Mouse (Mus musculus) urinary bladder, adult 2 months (tissue): ENCODE measurements at regions not wholly inside any gene's neighbourhood (a gene's known extent, or its start where the extent isn't known, plus 50 kb on each side); places are given as distances from the start of the nearest gene placed in this dataset.
A peak's percentile ranks its signal among the peaks of the same experiment; 100 is the strongest.

Experiments
- DNase-seq: peaks from one replicate; pipeline ENCODE4 v3.0.0; 2022; ENCODE audit warnings: low spot score

DNA sequence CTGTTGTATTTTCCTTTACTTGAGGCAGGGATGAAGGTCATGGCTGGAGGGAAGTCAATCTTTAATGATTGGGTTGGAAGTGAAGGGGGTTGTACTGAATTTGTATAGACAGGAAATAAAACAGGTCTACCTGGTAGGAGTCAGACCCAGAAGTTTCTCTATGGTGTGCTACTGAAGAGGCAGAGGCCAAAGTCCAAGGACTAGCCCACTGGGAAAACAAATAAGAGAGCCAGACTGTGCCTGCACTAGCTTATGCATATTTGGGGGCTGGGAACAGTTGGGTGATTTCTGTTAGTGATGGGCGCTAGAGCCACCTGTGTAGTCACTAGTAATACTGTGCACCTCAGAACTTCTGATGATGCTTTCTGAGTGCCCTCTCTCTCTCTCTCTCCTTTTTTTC lies 203.7 kb downstream of the Dusp6 start:
- DNase-seq, result no peak

- no peak for DNase-seq
Measured at GRCm38 (mm10) chr10:99467319-99467842, 204.3 kb downstream of the Dusp6 start.

DNA sequence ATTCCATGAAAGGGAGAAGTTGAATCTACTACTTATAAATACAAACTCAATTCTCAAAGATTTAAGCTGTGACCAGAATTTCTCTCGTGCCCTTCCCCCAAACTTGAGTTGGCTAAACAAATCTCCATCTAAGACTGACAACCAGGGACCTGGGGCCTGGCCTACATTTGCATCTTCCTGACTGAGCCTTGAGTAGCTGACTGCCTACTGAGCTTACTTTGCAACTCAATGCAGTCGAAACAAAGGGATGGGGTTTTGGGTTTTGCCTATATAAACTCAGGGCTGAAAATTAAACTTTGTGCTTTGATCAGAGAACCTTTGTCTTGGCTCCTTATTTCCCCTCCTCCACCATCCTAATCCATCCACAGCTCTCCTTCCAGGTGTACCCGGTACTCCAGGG lies 205.9 kb downstream of the Dusp6 start:
- no peak for DNase-seq

DNA sequence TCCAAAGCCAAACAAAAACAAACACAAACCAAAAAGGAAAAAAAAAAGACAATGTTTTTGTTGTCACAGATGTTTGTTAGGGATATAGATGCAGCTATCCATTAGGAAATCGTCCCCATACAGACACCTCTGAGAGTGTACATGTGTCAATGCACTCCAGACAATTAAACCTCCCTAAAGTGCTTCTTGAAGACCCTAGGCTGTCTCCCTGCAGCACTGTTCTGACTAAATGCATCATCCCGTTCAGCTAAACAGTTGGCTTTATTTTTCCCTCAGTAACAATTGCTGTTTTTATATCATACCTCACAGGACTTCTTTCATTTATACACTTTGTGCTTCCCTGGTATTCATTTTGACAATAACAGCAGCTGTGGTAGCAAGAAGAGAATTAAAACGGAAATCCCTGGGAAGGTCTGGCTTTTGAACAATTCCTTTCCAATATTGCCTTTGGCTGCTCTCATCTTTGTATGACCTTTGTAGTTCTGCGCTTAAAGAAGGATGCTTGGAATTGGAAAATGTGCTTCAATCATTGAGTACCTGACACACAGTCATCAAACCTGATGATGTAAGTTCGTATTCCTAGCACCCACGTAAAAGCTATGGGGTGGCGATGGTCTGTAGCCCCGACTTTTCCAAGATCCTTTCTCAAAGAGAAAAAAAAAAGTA lies 208.9 kb downstream of the Dusp6 start:
- no peak for DNase-seq

DNA sequence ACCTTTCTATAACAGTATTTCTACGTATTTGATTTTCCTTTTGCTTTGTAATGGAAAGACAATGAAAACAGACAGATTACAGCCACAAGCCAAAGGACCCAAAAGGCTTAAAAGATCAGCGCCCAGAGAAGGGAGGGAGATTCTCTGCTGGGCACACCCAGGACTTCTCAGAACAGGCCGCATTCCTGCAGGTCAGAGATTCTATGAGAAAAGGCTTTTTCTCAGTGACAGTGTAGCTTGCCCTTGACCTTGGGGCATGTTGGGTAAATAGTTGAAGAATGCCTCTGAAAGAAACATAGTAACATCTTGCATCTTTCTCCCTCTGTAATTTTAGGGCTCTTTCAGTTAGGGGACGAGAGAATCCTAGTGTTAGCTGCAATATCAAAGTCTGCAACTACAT lies 209.8 kb downstream of the Dusp6 start:
- no peak for DNase-seq

DNA sequence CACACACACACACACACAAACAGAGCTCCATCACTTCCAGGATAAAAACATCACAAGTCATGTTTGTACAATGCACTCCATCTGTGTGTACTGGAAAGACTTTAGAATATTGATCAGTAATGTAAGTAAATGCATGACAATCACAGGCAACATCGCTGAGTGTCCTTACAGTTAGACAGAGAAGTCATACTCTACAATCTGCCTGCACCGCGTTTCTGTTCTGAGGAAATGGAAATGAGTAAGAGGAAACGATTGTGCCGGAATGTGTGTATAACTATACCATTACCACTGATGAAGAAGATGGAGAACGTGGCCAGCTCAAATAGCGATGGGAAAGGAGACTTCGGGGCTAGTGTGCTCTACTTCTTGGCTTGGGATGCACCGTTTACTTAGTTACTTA lies 210.7 kb downstream of the Dusp6 start:
- DNase-seq, result no peak

- no peak for DNase-seq
Measured at GRCm38 (mm10) chr10:99474546-99474945, 211.5 kb downstream of the Dusp6 start.

DNA sequence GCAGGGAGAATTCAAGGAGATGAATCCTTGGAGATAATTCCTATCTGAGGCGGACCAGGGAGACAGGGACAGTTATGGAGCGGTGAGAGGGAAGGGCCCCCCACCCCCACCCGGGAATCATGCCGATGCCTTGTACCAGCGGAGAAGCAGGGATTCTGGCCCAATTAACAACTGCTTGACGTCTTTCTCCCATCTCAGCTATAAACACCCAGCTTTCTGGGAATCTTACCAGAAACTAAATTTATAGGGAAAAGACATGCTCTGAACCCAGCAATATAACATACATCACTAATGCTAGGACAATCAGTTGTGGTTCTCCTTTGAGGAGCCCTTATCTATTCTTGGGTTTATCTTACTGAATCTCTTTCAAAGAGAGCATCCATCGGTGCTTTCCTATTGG lies 213.2 kb downstream of the Dusp6 start:
- DNase-seq, result no peak

- DNase-seq, result no peak
Measured at GRCm38 (mm10) chr10:99476776-99477175, 213.7 kb downstream of the Dusp6 start.

DNA sequence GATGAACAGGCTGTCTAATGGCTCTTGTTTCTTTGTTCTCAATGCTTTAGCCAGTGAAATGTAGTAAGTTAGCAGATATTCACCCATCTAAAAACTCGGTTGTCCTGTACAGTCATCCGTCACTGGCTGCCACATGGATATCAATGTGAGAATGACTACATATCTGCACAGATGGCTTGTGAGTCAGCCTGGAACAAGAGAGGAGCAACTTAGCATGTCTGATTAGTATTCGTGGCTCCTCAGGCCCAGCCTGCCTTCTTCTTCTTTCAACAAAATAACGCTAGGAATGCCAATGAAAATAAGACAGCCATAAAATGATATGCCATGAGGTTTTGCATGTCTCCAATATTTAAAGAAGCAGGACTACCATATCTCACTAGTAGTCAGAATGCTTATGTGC lies 217.5 kb downstream of the Dusp6 start:
- no peak for DNase-seq

DNA sequence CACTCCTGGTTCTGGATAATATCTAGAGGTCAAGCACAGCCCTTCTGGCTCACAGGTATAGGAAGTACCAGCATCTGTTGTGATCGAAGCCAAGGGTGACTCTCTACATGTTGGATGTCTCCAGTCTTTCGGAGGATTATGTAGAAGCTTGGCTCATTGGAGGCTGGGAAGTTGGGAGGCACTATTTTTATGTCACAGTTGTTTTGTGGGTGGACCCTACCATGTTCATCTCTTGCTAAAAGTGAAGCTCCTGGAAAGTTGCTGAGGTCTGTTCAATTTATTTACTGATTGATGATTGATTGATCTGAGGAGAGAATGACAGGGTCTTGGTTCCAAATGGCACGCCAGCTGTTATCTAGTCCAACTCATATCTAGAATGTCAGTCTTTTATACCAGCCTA lies 219.0 kb downstream of the Dusp6 start:
- DNase-seq, result no peak

DNA sequence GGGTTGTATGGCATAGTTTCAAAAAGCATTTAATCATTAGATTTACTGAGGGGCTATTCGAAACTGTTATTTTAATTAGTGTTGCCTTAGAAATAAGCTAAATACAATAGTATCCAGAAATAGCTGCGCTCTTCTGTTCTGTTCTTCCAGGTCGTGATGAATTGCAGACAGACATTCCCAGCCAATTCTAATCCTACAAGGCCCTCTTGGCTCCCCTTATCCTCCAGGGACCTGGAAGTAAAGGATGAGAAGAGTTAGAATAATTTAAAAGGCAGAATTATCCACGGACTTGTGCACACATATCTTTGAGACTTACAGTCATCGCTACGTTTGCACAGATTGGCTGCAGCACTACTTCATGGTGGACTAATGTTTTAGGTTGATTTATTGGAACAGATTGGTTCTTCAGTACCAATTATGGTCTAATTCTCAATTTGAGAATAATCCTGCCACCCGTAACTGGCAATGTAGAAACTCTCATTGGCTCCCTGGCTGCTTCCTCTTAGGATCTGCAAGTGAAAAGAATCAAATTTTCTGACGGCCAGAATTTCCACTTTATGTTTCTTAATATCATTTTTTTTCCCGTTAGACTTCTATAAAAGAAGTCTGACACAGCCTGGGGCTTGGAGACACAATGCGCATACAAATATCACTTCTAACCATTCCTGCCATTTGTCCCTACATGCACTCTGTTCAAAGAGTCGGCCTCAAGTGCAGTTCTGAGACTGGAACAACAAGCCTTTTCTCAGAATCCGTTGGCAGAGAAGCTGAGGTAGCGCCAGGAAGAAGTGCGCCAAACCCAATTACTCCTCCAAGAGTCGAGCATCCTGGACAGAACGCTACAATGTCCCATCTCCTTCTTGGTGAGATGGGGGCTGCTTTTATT lies 225.4 kb downstream of the Dusp6 start:
- DNase-seq, result no peak

DNA sequence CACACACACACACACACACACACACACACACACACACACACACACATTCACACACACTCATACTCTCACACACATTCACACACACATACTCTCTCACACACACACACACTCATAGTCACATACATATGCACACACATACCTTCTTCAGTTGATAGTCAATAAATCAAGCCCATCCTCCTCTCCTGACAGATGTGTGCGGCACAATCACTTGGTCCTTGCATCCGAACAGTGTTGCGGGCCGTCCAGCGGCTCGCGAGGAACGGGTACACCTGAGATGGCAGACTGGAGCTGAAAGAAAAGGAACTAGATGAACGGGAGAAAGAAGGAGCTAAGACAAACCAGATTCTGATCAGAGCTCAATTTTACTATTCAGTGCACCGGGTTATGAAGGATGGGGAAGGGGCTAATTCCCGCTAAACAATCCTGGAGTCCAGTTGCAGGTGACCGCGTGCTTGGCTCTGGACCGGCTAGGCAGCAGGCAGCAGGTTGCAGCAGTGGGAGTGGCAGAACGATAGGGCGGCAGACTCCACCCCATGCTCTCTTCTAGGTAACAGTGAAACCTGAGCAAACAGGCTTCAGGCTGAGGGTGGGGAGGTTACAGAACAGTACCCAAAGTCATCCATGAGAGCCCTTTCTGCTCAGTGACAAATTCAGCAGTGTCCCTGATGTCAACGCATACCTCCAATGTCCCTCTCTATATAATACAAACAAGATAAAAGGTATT lies 247.8 kb downstream of the Csl start:
- DNase-seq, result peak; percentile 23

DNA sequence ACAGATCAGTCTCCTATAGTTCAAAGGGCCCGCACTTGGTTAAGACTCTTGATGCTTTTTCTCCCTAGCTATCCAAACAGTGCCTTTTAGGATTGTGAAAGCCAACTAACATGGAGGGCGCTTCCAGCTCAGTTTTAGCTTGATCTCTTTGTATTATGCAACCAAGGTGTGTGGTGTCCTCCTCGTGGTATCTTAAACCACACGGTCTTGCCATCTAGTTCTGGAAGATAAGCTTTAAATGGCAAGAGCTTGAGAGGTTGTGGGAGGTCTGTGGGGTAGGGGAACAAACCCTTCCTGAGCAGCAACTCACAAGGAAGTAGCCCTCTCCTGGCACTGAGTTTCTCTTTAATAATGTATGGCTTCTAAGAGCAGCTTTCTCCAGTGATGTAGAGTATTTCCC lies 241.5 kb downstream of the Csl start:
- no peak for DNase-seq

GRCm38 (mm10) chr10:99519479-99519878 lies 240.0 kb downstream of the Csl start:
- DNase-seq, result no peak

GRCm38 (mm10) chr10:99523817-99524216 lies 235.6 kb downstream of the Csl start:
- DNase-seq, result no peak

DNA sequence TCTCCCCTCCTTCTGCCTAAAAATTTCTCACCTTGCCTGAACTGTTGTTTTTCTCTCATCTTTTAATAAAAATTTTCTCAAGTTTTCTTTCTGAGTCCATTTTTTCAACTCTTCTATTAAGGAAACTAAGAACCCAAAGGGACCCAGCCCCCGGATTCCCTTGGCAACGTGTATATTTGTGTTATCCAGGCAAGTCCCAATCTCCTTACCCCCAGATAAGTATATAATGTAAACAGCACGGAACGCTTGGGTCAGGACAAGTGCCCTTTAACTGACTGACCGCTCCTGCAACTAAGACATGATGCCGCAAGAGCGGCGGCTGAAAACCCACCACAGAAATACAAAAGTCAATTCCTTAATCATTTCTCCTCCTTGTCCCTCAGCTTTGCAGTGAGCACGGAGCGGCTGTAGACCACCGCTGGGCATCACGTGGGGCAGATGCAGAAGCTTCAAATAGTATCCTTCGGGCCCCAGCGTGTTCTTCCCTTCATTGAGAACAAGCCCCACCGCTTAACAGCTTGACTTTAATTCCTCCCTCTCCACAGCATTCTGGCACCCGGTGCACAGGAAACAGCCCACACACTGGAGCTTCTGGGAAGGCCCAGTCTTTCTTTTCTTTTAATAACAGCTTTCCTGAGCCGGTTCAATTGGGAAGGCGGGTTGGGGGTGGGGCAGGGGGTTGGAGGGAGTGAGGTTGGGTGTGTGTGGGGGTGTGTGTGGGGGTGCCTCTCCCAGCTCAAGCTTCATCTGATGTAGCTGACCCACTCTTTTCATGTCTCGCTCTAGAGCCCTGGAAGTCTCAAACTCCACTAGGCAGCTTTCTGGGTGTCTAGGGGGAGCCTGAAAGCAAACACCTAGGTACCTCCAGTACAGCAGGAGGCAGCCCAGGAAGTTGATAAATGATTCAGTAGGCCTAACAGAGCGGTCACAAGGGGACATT lies 234.9 kb downstream of the Csl start:
- DNase-seq, result no peak

DNA sequence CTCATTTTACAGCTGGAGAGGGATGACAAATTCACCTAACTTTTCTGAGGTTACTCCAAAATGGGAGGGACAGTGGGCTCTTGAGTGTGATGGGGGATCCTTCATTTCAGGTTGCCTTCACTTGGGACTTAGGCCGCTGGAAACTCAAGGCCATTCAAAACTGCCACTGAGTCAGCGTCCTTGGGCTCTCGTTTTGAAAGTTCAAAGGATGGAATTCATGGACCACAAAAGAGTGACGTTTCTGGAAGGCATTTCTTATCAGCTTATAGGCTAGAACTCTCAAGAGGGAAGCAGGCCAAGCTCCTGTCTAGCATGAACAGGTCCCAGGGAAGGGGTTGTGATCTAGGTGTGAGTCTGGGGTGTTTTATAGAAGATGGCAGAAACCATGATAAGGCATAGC lies 233.3 kb downstream of the Csl start:
- no peak for DNase-seq

DNA sequence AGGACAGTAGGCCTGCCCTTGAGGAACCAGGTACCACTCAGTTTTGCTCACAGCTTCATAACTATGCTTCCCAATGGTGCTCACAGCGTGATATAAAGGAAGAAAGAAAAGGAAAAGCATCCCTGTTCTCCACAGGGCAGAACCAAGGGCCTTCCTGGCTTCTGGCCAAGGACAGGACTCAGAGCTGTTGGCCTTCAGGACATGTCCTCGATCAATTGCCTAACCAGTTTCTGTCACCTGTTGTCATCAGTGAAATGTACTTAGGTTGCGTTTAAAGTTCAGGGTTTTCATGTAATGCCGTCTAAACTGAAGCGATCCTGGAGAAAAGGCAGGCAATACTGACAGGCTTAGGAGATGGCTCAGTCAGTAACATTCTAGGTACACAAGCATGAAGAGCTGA lies 232.9 kb downstream of the Csl start:
- DNase-seq, result no peak

DNA sequence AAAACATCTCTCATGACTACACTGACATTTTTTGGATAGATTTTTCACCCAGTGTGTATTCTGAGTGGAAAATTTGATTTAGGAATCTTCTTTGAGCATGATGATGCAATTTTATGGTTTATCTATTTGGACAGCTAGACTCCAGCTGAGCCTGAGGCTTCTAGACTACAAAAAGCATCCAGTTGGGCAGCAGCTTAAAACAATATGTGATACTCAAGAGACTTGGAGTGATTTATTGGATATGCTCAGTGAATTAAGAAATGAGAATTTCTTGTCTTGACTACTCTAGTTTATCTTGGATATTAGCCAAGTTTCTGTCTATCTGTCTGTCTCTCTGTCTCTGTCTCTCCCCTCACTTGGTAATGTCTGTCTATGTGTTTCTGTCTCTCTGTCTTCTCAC lies 228.4 kb downstream of the Csl start:
- DNase-seq, result no peak

DNA sequence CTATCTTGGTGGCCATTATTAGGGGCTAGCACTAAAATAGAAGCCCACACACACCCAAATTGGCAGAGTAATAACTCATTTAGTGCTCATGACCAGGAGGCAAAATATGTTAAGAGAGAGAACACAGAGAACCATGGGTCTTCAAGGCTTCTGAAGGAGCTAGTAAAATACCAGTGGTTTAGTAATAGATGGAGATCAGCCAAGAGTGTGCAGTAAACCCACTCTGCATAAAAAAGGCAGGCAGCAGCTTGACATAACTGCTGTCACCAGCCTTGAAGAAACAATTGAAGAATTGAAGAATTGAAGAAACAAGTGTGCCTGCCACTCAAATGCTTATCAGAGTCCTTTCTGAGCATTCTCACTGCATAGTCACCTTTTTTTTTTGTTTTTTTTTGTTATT lies 227.9 kb downstream of the Csl start:
- DNase-seq, result no peak
